In genomic region chr1:138136373-138136779, GRCm38 (mm10) we compare ENCODE assay signal across 8 mouse cellular contexts. TPM values are rescaled to one million over a fixed set of nuclear protein-coding genes. Genes with fewer than 3 reads are reported as not detected.
DNase-seq lines count a peak whose midpoint lies in the region; ATAC-seq and TF ChIP-seq lines count a peak whose summit lies in the region.

No protein-coding gene starts in this region.

- H3K4me3 ChIP-seq in MEL (ENCODE audit: control insufficient read depth in 1 of 2, insufficient read depth in 1 of 2, low read depth in 2 of 2, low read length in 2 of 2) = peak overlapping the region; percentile 33 to 39
- peak overlapping the region; percentile 42 for H3K4me3 ChIP-seq in hindbrain, embryonic 15.5 days
- peak overlapping the region; percentile 40 for H3K4me3 ChIP-seq in olfactory bulb, adult 2 months (ENCODE audit: insufficient read depth, low read depth, low read length)

- ATAC-seq in hindbrain, embryonic 15.5 days (ENCODE audit: low FRiP score, low read depth) = peak; percentile 90

- peak overlapping the region; percentile 80 for H3K27ac ChIP-seq in MEL (ENCODE audit: control insufficient read depth, low read depth, low read length)
- peak overlapping the region; percentile 74 for H3K27ac ChIP-seq in hindbrain, embryonic 15.5 days (replicated peaks)
- peak overlapping the region; percentile 45; the same call in 1 of the 2 replicates for H3K27ac ChIP-seq in olfactory bulb, adult 2 months (ENCODE audit: insufficient read depth, low read depth, low read length)

- 9% methylated on average over 17 of the region's 17 CpGs for WGBS in hindbrain, embryonic 15.5 days
- WGBS in olfactory bulb, adult 2 months = 9% methylated on average over 17 of the region's 17 CpGs

- no peaks in the 10 kb centered on the region for H3K9me3 ChIP-seq in MEL (replicated peaks; ENCODE audit: insufficient read depth, low read length)
- H3K9me3 ChIP-seq in hindbrain, embryonic 15.5 days = no peaks in the 10 kb centered on the region

- no peaks in the 10 kb centered on the region for H3K79me2 ChIP-seq in MEL (ENCODE audit: control insufficient read depth, insufficient read depth, low read length, poor library complexity)

- TF ChIP-seq EP300 in MEL (IDR thresholded peaks at IDR 0.05; ENCODE audit: low read depth in 1 of 2, low read length in 2 of 2) = peak; percentile 81 to 82

- no peak for TF ChIP-seq CTCF in MEL (IDR thresholded peaks at IDR 0.05 in 2 of 3, conservative IDR thresholded peaks at IDR 0.05 in 1 of 3; ENCODE audit: control insufficient read depth in 1 of 3, insufficient read depth in 1 of 3, low read depth in 2 of 3, low read length in 3 of 3, poor library complexity in 1 of 3, severe bottlenecking in 1 of 3)
- TF ChIP-seq CTCF in olfactory bulb, adult 2 months (IDR thresholded peaks at IDR 0.05; ENCODE audit: insufficient read depth, low read depth, low read length) = no peak

- no peaks in the 10 kb centered on the region for H3K27me3 ChIP-seq in MEL (ENCODE audit: control insufficient read depth in 1 of 2, insufficient read depth in 2 of 2, low read length in 2 of 2)
- H3K27me3 ChIP-seq in hindbrain, embryonic 15.5 days = no peaks in the 10 kb centered on the region

- H3K4me2 ChIP-seq in hindbrain, embryonic 15.5 days = peak overlapping the region; percentile 64

- DNase-seq in MEL (ENCODE audit: low read depth, low spot score) = peak; percentile 98
- DNase-seq in brain, embryonic 18.5 days (ENCODE audit: low read depth, low spot score) = peak; percentile 79
- peak; percentile 59 to 63 for DNase-seq in frontal cortex, postnatal 10 days (ENCODE audit: low spot score in 2 of 2)
- peak; percentile 59 for DNase-seq in left cerebral cortex, adult 11 months (ENCODE audit: low spot score)
- peak; percentile 56 for DNase-seq in lung, postnatal 10 days
- peak; percentile 89 for DNase-seq in thymus, postnatal 14 days

- no peak overlapping the region; the same call in 1 of the 2 replicates for H3K9ac ChIP-seq in MEL (ENCODE audit: control insufficient read depth, low read depth, low read length, poor library complexity, severe bottlenecking)
- H3K9ac ChIP-seq in hindbrain, embryonic 15.5 days = peak overlapping the region; percentile 28; the same call in 1 of the 2 replicates

- TF ChIP-seq RAD21 in MEL (IDR thresholded peaks at IDR 0.05; ENCODE audit: low read depth, low read length) = no peak

- peaks cover 11 to 17% of the 10 kb centered on the region in 2 experiments for H3K4me1 ChIP-seq in MEL (ENCODE audit: control insufficient read depth in 1 of 2, insufficient read depth in 2 of 2, low read length in 2 of 2)
- peaks cover 7% of the 10 kb centered on the region; the same call in 1 of the 2 replicates for H3K4me1 ChIP-seq in hindbrain, embryonic 15.5 days (replicated peaks)
- H3K4me1 ChIP-seq in olfactory bulb, adult 2 months (ENCODE audit: control insufficient read depth, insufficient read depth, low read length) = no peaks in the 10 kb centered on the region

- peaks cover 0 to 25% of the 10 kb centered on the region in 2 experiments; a peak in 2 of 4 replicates for H3K36me3 ChIP-seq in MEL (ENCODE audit: control insufficient read depth in 1 of 2, insufficient read depth in 2 of 2, low read length in 2 of 2)
- H3K36me3 ChIP-seq in hindbrain, embryonic 15.5 days = no peaks in the 10 kb centered on the region

- TF ChIP-seq POLR2A in MEL (IDR thresholded peaks at IDR 0.05; ENCODE audit: control insufficient read depth in 1 of 2, insufficient read depth in 1 of 2, low read depth in 1 of 2, low read length in 2 of 2, poor library complexity in 1 of 2) = peak in 1 of 2 experiments; percentile 26; a peak in 1 of 4 replicates
- no peak for TF ChIP-seq POLR2A in olfactory bulb, adult 2 months (IDR thresholded peaks at IDR 0.05; ENCODE audit: insufficient read depth, low read depth, low read length)

TF ChIP-seq in MEL, 35 proteins besides CTCF, POLR2A, EP300 and RAD21:
- no peak for TF ChIP-seq NRF1 (IDR thresholded peaks at IDR 0.05; ENCODE audit: insufficient read depth, low read depth, low read length, poor library complexity, severe bottlenecking)
- TF ChIP-seq GATA1 (IDR thresholded peaks at IDR 0.05; ENCODE audit: low read depth, low read length) = peak; percentile 92
- TF ChIP-seq ZMIZ1 (IDR thresholded peaks at IDR 0.05; ENCODE audit: low read depth, low read length) = no peak
- TF ChIP-seq RCOR1 (IDR thresholded peaks at IDR 0.05; ENCODE audit: low read depth, low read length) = peak; percentile 69; the same call in 1 of the 2 replicates
- no peak for TF ChIP-seq E2F4 (IDR thresholded peaks at IDR 0.05; ENCODE audit: borderline replicate concordance, low read depth, low read length)
- TF ChIP-seq ZKSCAN1 (IDR thresholded peaks at IDR 0.05; ENCODE audit: low read depth, low read length) = no peak
- peak; percentile 80 for TF ChIP-seq ETS1 (IDR thresholded peaks at IDR 0.05; ENCODE audit: low read depth, low read length)
- TF ChIP-seq MXI1 (IDR thresholded peaks at IDR 0.05; ENCODE audit: low read depth, low read length) = peak; percentile 95
- TF ChIP-seq MYB (IDR thresholded peaks at IDR 0.05; ENCODE audit: low read depth, low read length) = no peak
- no peak for TF ChIP-seq GABPA (IDR thresholded peaks at IDR 0.05; ENCODE audit: low read depth, low read length)
- TF ChIP-seq USF2 (IDR thresholded peaks at IDR 0.05; ENCODE audit: borderline replicate concordance in 1 of 2, insufficient read depth in 1 of 2, low read depth in 1 of 2, low read length in 2 of 2) = no peak
- peak; percentile 68 for TF ChIP-seq BHLHE40 (IDR thresholded peaks at IDR 0.05; ENCODE audit: borderline replicate concordance, low read depth, low read length)
- no peak for TF ChIP-seq NELFE (IDR thresholded peaks at IDR 0.05; ENCODE audit: low read depth, low read length)
- no peak; the same call in 1 of the 2 replicates for TF ChIP-seq TBP (IDR thresholded peaks at IDR 0.05; ENCODE audit: low read depth, low read length)
- peak; percentile 62; the same call in 1 of the 2 replicates for TF ChIP-seq MAX (IDR thresholded peaks at IDR 0.05; ENCODE audit: low read length)
- TF ChIP-seq MAFK (IDR thresholded peaks at IDR 0.05; ENCODE audit: borderline replicate concordance, low read depth, low read length) = 0 out of 2 replicates have a peak, but pooled peaks have one; percentile 5
- peak; percentile 89 for TF ChIP-seq SIN3A (IDR thresholded peaks at IDR 0.05; ENCODE audit: low read length)
- peak; percentile 42; the same call in 1 of the 2 replicates for TF ChIP-seq TCF12 (IDR thresholded peaks at IDR 0.05; ENCODE audit: low read depth, low read length)
- no peak for TF ChIP-seq SMC3 (IDR thresholded peaks at IDR 0.05; ENCODE audit: low read depth, low read length)
- TF ChIP-seq MYC (IDR thresholded peaks at IDR 0.05; ENCODE audit: low read depth, low read length) = 0 out of 2 replicates have a peak, but pooled peaks have one; percentile 72
- TF ChIP-seq POLR2AphosphoS5 (IDR thresholded peaks at IDR 0.05; ENCODE audit: borderline replicate concordance, low read depth, low read length) = no peak
- TF ChIP-seq ELF1 (IDR thresholded peaks at IDR 0.05; ENCODE audit: low read depth, low read length) = peak; percentile 73
- TF ChIP-seq MEF2A (IDR thresholded peaks at IDR 0.05; ENCODE audit: extremely low read depth, insufficient replicate concordance, low read depth, low read length, poor library complexity, severe bottlenecking) = peak; percentile 78; the same call in 1 of the 2 replicates
- no peak for TF ChIP-seq CHD1 (IDR thresholded peaks at IDR 0.05; ENCODE audit: low read depth, low read length)

RNA-seq across cellular contexts. Expression of gene Ptprc, which starts 39.1 kb away (rescaled TPM):
- total RNA-seq in MEL (2012; rRNA removed) = 15.1 and 17.7 TPM in 2 replicates
- polyA plus RNA-seq in MEL (2012; ENCODE audit: insufficient read depth in 1 of 2, insufficient read length in 2 of 2, low read depth in 1 of 2, low replicate concordance in 2 of 2, missing spikeins in 1 of 2) = 10 to 100 TPM in 1 of 2 experiments, not detected in 1; 13.1 TPM
- polyA plus RNA-seq in hindbrain, embryonic 15.5 days (2015; fragmentation: Nextera tagmentation; extraction: Ambion mirVana) = 0.93 and 1.4 TPM in 2 replicates
- polyA plus RNA-seq in olfactory bulb, adult 2 months (2012; ENCODE audit: insufficient read depth, insufficient read length, low replicate concordance, missing spikeins) = 291 and 662 TPM in 2 replicates

Comparison
In these comparisons a context has a peak if more than half of its experiments do, and no peak if none do; other contexts are left out.
1. Peak in every context shown above with its lines: DNase-seq, ATAC-seq, H3K4me3 ChIP-seq and H3K27ac ChIP-seq.
2. RNA of gene Ptprc, which starts 39.1 kb away (polyA plus RNA-seq): 291 to 662 TPM in olfactory bulb, adult 2 months; 13.1 TPM in MEL and 0.93 to 1.4 TPM in hindbrain, embryonic 15.5 days; every median in the first group is over 10 times any median in the second.